8 mouse cellular contexts compared by ENCODE assay signal in the genomic region with DNA sequence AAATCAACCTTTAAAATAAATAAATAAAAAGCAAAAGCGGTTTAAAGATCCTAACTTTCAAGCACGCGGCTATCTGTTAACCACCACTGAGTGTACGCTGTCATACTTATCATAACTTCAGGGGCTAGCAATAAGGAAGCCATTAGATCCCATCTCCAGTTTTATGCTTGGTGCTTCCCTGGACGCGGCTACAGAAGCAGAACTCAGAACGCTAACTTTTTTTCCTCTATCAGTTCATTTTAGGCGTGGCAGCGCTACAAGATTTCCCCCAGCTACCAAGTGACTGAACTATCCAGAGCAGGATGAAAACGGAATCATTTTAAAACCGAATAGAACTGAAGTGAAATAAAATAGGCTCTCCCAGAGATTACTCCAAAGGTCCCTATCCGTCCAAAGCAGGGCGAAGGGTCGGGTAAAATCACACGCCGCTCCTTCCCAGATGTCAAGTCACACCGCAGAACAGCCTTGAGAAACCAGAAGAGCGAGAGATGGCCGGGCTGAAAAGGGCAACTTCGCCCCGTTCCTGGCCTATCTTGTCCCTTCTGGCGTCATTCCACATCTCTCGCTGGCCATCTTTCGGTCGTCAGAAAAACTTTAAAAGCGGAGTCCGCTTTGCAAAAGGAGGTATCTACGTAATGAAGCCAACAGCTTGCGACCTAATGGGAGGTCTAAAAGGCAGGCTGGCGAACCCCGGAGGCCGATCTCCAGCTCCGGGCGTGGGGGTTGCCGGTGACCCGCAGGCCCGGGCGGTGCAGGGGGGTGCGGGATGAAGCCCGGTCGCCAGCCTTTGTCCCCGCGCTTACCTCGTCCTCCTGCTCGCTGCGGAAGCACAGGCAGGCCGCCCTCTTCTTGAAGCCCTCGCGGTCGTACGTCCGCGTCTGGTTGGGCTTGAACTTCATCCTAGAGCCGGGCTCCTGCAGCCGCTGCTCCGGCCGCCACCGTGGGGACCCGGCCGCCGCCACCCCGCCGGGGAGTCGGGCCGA. TPM values are rescaled to one million over a fixed set of nuclear protein-coding genes. Genes with fewer than 3 reads are reported as not detected.
DNase-seq lines count a peak whose midpoint lies in the region; ATAC-seq and TF ChIP-seq lines count a peak whose summit lies in the region.

No protein-coding gene starts in this region.

- peaks cover 17% of the 10 kb centered on the region for H3K4me1 ChIP-seq in hindbrain, embryonic 16.5 days (ENCODE audit: control insufficient read depth, insufficient read depth, low read depth, low read length)
- peaks cover 29 to 50% of the 10 kb centered on the region in 2 experiments for H3K4me1 ChIP-seq in liver, embryonic 14.5 days (replicated peaks; ENCODE audit: control insufficient read depth in 2 of 2, insufficient read depth in 2 of 2, low read length in 1 of 2)
- peaks cover 26% of the 10 kb centered on the region for H3K4me1 ChIP-seq in stomach, embryonic 14.5 days (ENCODE audit: control insufficient read depth, insufficient read depth, low read length)

- no peaks in the 10 kb centered on the region for H3K36me3 ChIP-seq in hindbrain, embryonic 16.5 days (ENCODE audit: control insufficient read depth, insufficient read depth, low read length)
- peaks cover 36% of the 10 kb centered on the region for H3K36me3 ChIP-seq in liver, embryonic 14.5 days (replicated peaks; ENCODE audit: control insufficient read depth, insufficient read depth, low read depth)
- peaks cover 2% of the 10 kb centered on the region for H3K36me3 ChIP-seq in myocyte (ENCODE audit: control insufficient read depth, insufficient read depth)
- H3K36me3 ChIP-seq in stomach, embryonic 14.5 days (ENCODE audit: control insufficient read depth, insufficient read depth, low read length): no peaks in the 10 kb centered on the region; the same call in 1 of the 2 replicates

- peak; percentile 26 for DNase-seq in right cerebral cortex, adult 18-20 months
- no peak for DNase-seq in right cerebral cortex, postnatal 36 days (ENCODE audit: low spot score in 2 of 2)
- DNase-seq in cerebellum, adult 9-10 months: peak; percentile 63
- DNase-seq in gastrocnemius, adult 8-10 months (ENCODE audit: low spot score in 2 of 2): peak; percentile 37 to 38
- DNase-seq in liver, embryonic 14.5 days (ENCODE audit: low read depth in 3 of 3, low spot score in 3 of 3): no peak

- H3K9ac ChIP-seq in hindbrain, embryonic 16.5 days (ENCODE audit: low read depth, low read length): peak overlapping the region; percentile 93
- peak overlapping the region; percentile 99 for H3K9ac ChIP-seq in liver, embryonic 14.5 days (replicated peaks)
- H3K9ac ChIP-seq in stomach, embryonic 14.5 days (replicated peaks; ENCODE audit: low read depth, low read length): peak overlapping the region; percentile 90

- peak; percentile 56 for ATAC-seq in hindbrain, embryonic 16.5 days
- peak; percentile 33 for ATAC-seq in liver, embryonic 14.5 days (ENCODE audit: insufficient read depth)
- ATAC-seq in stomach, embryonic 14.5 days (ENCODE audit: insufficient number of reproducible peaks, insufficient read depth, low FRiP score, low read depth): peak; percentile 16

- no peak for TF ChIP-seq POLR2A in myocyte (IDR thresholded peaks at IDR 0.05; ENCODE audit: insufficient read length, low read depth)

- no peaks in the 10 kb centered on the region for H3K27me3 ChIP-seq in hindbrain, embryonic 16.5 days (replicated peaks; ENCODE audit: control insufficient read depth, insufficient read depth, low read length)
- no peaks in the 10 kb centered on the region for H3K27me3 ChIP-seq in liver, embryonic 14.5 days (ENCODE audit: control insufficient read depth, insufficient read depth, low read length)
- H3K27me3 ChIP-seq in myocyte (ENCODE audit: control insufficient read depth, insufficient read depth, insufficient read length): no peaks in the 10 kb centered on the region
- no peaks in the 10 kb centered on the region for H3K27me3 ChIP-seq in stomach, embryonic 14.5 days (ENCODE audit: control insufficient read depth, insufficient read depth, low read length)

- no peaks in the 10 kb centered on the region for H3K9me3 ChIP-seq in hindbrain, embryonic 16.5 days (ENCODE audit: control insufficient read depth, low read length)
- no peaks in the 10 kb centered on the region for H3K9me3 ChIP-seq in liver, embryonic 14.5 days (ENCODE audit: control insufficient read depth, low read length)
- H3K9me3 ChIP-seq in stomach, embryonic 14.5 days (ENCODE audit: control insufficient read depth, low read depth, low read length): no peaks in the 10 kb centered on the region

- no peak for TF ChIP-seq CTCF in liver, embryonic 14.5 days (IDR thresholded peaks at IDR 0.05; ENCODE audit: low read depth)

- peak overlapping the region; percentile 91 for H3K4me2 ChIP-seq in hindbrain, embryonic 16.5 days (ENCODE audit: low read length)
- H3K4me2 ChIP-seq in liver, embryonic 14.5 days (ENCODE audit: low read depth): peak overlapping the region; percentile 63
- H3K4me2 ChIP-seq in myocyte (ENCODE audit: low read depth): peak overlapping the region; percentile 85
- peak overlapping the region; percentile 87 for H3K4me2 ChIP-seq in stomach, embryonic 14.5 days (replicated peaks; ENCODE audit: low read depth, low read length)

- 1% methylated on average over 50 of the region's 65 CpGs for whole genome bisulfite sequencing in hindbrain, embryonic 16.5 days
- WGBS in liver, embryonic 14.5 days (ENCODE audit: insufficient replicate concordance): under 1% methylated on average over 65 of the region's 65 CpGs
- under 1% methylated on average over 64 of the region's 65 CpGs for WGBS in stomach, embryonic 14.5 days

- TF ChIP-seq EP300 in liver, embryonic 14.5 days (IDR thresholded peaks at IDR 0.05; ENCODE audit: low read depth): no peak

- peak overlapping the region; percentile 95 for H3ac ChIP-seq in myocyte (ENCODE audit: control insufficient read depth, insufficient read length)

- peaks cover 54% of the 10 kb centered on the region for H3K79me2 ChIP-seq in myocyte (ENCODE audit: control insufficient read depth, insufficient read depth)

- peak overlapping the region; percentile 92 for H3K27ac ChIP-seq in hindbrain, embryonic 16.5 days (ENCODE audit: low read depth, low read length)
- H3K27ac ChIP-seq in liver, embryonic 14.5 days: peak overlapping the region; percentile 87
- H3K27ac ChIP-seq in stomach, embryonic 14.5 days (ENCODE audit: low read length): peak overlapping the region; percentile 90

- H3K4me3 ChIP-seq in hindbrain, embryonic 16.5 days (ENCODE audit: low read length): peak overlapping the region; percentile 90
- peak overlapping the region; percentile 98 to 99 for H3K4me3 ChIP-seq in liver, embryonic 14.5 days (ENCODE audit: insufficient read depth in 1 of 2, low read depth in 2 of 2, low read length in 2 of 2)
- peak overlapping the region; percentile 83 for H3K4me3 ChIP-seq in myocyte
- peak overlapping the region; percentile 68 for H3K4me3 ChIP-seq in stomach, embryonic 14.5 days (ENCODE audit: low read depth, low read length)

TF ChIP-seq in myocyte, 11 proteins besides CTCF, POLR2A, EP300 and RAD21:
- no peak for TF ChIP-seq MYOD1 (IDR thresholded peaks at IDR 0.05; ENCODE audit: control insufficient read depth in 1 of 3, insufficient read length in 2 of 3, low read depth in 2 of 3)
- no peak for TF ChIP-seq SRF (IDR thresholded peaks at IDR 0.05; ENCODE audit: control insufficient read depth, insufficient read length, low read depth)
- TF ChIP-seq REST (IDR thresholded peaks at IDR 0.05; ENCODE audit: insufficient read depth, insufficient read length): no peak
- no peak for TF ChIP-seq E2F4 (IDR thresholded peaks at IDR 0.05; ENCODE audit: insufficient read depth)
- no peak for TF ChIP-seq MYOG (IDR thresholded peaks at IDR 0.05; ENCODE audit: control insufficient read depth in 1 of 3, insufficient read depth in 1 of 3, insufficient read length in 2 of 3, low read depth in 2 of 3)
- TF ChIP-seq TCF12 (IDR thresholded peaks at IDR 0.05; ENCODE audit: insufficient read depth, poor library complexity, severe bottlenecking): no peak
- no peak for TF ChIP-seq MAX (IDR thresholded peaks at IDR 0.05; ENCODE audit: low read depth)
- TF ChIP-seq POLR2AphosphoS2 (IDR thresholded peaks at IDR 0.05; ENCODE audit: insufficient read length, low read depth): no peak
- no peak for TF ChIP-seq CEBPB (IDR thresholded peaks at IDR 0.05; ENCODE audit: insufficient read depth, poor library complexity, severe bottlenecking)
- TF ChIP-seq USF1 (IDR thresholded peaks at IDR 0.05; ENCODE audit: low read depth): no peak
- no peak for TF ChIP-seq TCF3 (IDR thresholded peaks at IDR 0.05; ENCODE audit: insufficient read length, low read depth)

RNA-seq across cellular contexts. Expression of a gene that starts 0.8 kb away (rescaled TPM):
- 100 to 1,000 TPM; 270 to 418 (median 347) TPM for total RNA-seq in gastrocnemius, adult 8-10 months (2022)
- 60.7 and 67.8 TPM in 2 replicates for polyA plus RNA-seq in hindbrain, embryonic 16.5 days (2015; fragmentation: Nextera tagmentation; extraction: Ambion mirVana)
- 30.0 and 49.7 TPM in 2 replicates for polyA plus RNA-seq in liver, embryonic 14.5 days (2012; rRNA removed)
- polyA plus RNA-seq in liver, embryonic 14.5 days (2014; fragmentation: Nextera tagmentation; extraction: Ambion mirVana): 95.5 and 106 TPM in 2 replicates
- polyA plus RNA-seq in myocyte (2012; fragmentation: generic; extraction: Trizol): 36.8 TPM
- 70.6 and 73.3 TPM in 2 replicates for polyA plus RNA-seq in stomach, embryonic 14.5 days (2014; fragmentation: Nextera tagmentation; extraction: Ambion mirVana)

RNA-seq across cellular contexts. Expression of a gene that starts 48.2 kb away (rescaled TPM):
- 10 to 100 TPM; 57.2 to 77.8 (median 64.6) TPM for total RNA-seq in gastrocnemius, adult 8-10 months (2022)
- 387 and 395 TPM in 2 replicates for polyA plus RNA-seq in hindbrain, embryonic 16.5 days (2015; fragmentation: Nextera tagmentation; extraction: Ambion mirVana)
- 50.1 and 78.2 TPM in 2 replicates for polyA plus RNA-seq in liver, embryonic 14.5 days (2012; rRNA removed)
- 134 and 137 TPM in 2 replicates for polyA plus RNA-seq in liver, embryonic 14.5 days (2014; fragmentation: Nextera tagmentation; extraction: Ambion mirVana)
- polyA plus RNA-seq in myocyte (2012; fragmentation: generic; extraction: Trizol): 157 TPM
- polyA plus RNA-seq in stomach, embryonic 14.5 days (2014; fragmentation: Nextera tagmentation; extraction: Ambion mirVana): 315 and 333 TPM in 2 replicates

Comparison
In these comparisons a context has a peak if more than half of its experiments do, and no peak if none do; other contexts are left out.
1. DNase-seq: peak in right cerebral cortex, adult 18-20 months (single experiment), cerebellum, adult 9-10 months (single experiment) and gastrocnemius, adult 8-10 months (2 of 2); none in right cerebral cortex, postnatal 36 days (0 of 2) and liver, embryonic 14.5 days (0 of 3).
2. Peak in every context shown above with its lines, with median percentiles within 50 percentile points of each other: ATAC-seq, H3K27ac ChIP-seq, H3K4me2 ChIP-seq, H3K4me3 ChIP-seq and H3K9ac ChIP-seq.